Mouse (Mus musculus) liver, adult 2 months (tissue): ENCODE results near the gene Sp140.
"Not testable (repeated sequence)": the region's sequence is repeated elsewhere in the genome, so short reads cannot be mapped to it uniquely, and the experiment has no call there.

Experiments
- CTCF ChIP-seq: fragments of 200-500 bp; IDR thresholded peaks from 2 replicates; pipeline ENCODE4 v1.5.1; 2011; ENCODE audit warnings: low read depth, low read length, control low read depth
- POLR2A ChIP-seq: fragments of 200-500 bp; IDR thresholded peaks from 2 replicates; pipeline ENCODE4 v1.6.1; 2011; ENCODE audit warnings: low read length, control low read depth; ENCODE audit not compliant: insufficient read depth; ENCODE audit errors: extremely low read depth

GRCm38 (mm10) chr1:85604341-85604740 lies 4.2 kb downstream of the Sp140 start:
- not testable (repeated sequence) for TF ChIP-seq POLR2A, CTCF
